Mouse (Mus musculus) liver, postnatal 0 days (tissue): ENCODE measurements around the gene Chrm1. TPM values are rescaled to one million over a fixed set of nuclear protein-coding genes. Genes with fewer than 3 reads are reported as not detected.

ENCODE experiments used
- ATAC-seq: fragments of 200-750 bp; cut with Nextera tagmentation; 2 replicates; pipeline ENCODE4 v1.8.0; 2017; ENCODE audit warnings: mild to moderate bottlenecking, moderate library complexity
- DNase-seq: peaks from one replicate; pipeline ENCODE4 v3.0.0-alpha.2; 2016
- H3K27ac ChIP-seq: fragments of 300-500 bp; sonication (generic); 2 replicates; pipeline ENCODE4 v1.5.1; 2014; ENCODE audit warnings: antibody characterized with exemption, moderate library complexity, mild to moderate bottlenecking, low read depth
- H3K27me3 ChIP-seq: fragments of 300-500 bp; sonication (generic); 2 replicates; pipeline ENCODE4 v1.6.1; 2014; ENCODE audit warnings: low read length, control low read depth, mixed read lengths; ENCODE audit not compliant: insufficient read depth
- H3K36me3 ChIP-seq: fragments of 300-500 bp; sonication (generic); replicated peaks from 2 replicates; pipeline ENCODE4 v1.6.1; 2014; ENCODE audit warnings: mild to moderate bottlenecking, control low read depth, low read length, moderate library complexity, mixed read lengths; ENCODE audit not compliant: insufficient read depth
- H3K4me1 ChIP-seq: fragments of 300-500 bp; sonication (generic); 2 replicates; pipeline ENCODE4 v1.6.1; 2014; ENCODE audit warnings: antibody characterized with exemption, mild to moderate bottlenecking, control low read depth; ENCODE audit not compliant: insufficient read depth
- H3K4me2 ChIP-seq: fragments of 300-500 bp; sonication (generic); 2 replicates; pipeline ENCODE4 v1.6.1; 2014; ENCODE audit warnings: low read depth, mild to moderate bottlenecking, low read length, moderate library complexity, mixed read lengths
- H3K4me3 ChIP-seq: fragments of 300-500 bp; sonication (generic); 2 replicates; pipeline ENCODE4 v1.5.1; 2014; ENCODE audit warnings: low read depth, low read length
- H3K9ac ChIP-seq: fragments of 300-500 bp; sonication (generic); replicated peaks from 2 replicates; pipeline ENCODE4 v1.6.1; 2014; ENCODE audit warnings: mild to moderate bottlenecking, moderate library complexity
- H3K9me3 ChIP-seq: fragments of 300-500 bp; sonication (generic); 2 replicates; pipeline ENCODE4 v1.6.1; 2016; ENCODE audit warnings: mild to moderate bottlenecking, control low read depth, low read length, mixed read lengths
- CTCF ChIP-seq: sonication (generic); IDR thresholded peaks from 2 replicates; pipeline ENCODE4 v1.5.1; 2016; ENCODE audit warnings: antibody characterized with exemption, low read depth
- EP300 ChIP-seq: IDR thresholded peaks from 2 replicates; pipeline ENCODE4 v1.6.1; 2016; ENCODE audit warnings: antibody characterized with exemption, low read depth, mild to moderate bottlenecking
- WGBS: fragments of 180-500 bp; shearing (Covaris S2); extraction: QIAGEN DNeasy Blood & Tissue Kit; methylation state at CpG from one replicate; pipeline ENCODE4 v1.1.7; 2014; ENCODE audit not compliant: insufficient replicate concordance; 5-methylcytosine and 5-hydroxymethylcytosine counted together
- polyA plus RNA-seq: library from polyadenylated mRNA; unstranded; fragments of >200 nt; fragmentation: Nextera tagmentation; extraction: Ambion mirVana; gene quantifications from 2 replicates; pipeline ENCODE4 v1.2.1, GENCODE M21; 2015

Chrm1 gene
- polyA plus RNA-seq, 1 experiment from 2014 or later: not detected

- ATAC-seq (no peak), DNase-seq (no peak)
- Histone ChIP-seq H3K4me3 (no peak overlapping the region), H3K4me2 (peak overlapping the region; percentile 7; the same call in 1 of the 2 replicates), H3K27ac (no peak overlapping the region), H3K4me1 (peaks cover 16% of the 10 kb centered on the region; the same call in 1 of the 2 replicates), H3K9me3 (no peaks in the 10 kb centered on the region), H3K27me3 (no peaks in the 10 kb centered on the region), H3K36me3 (peaks cover 56% of the 10 kb centered on the region), H3K9ac (no peak overlapping the region)
- no peak for TF ChIP-seq CTCF
- TF ChIP-seq EP300: no peak
- WGBS: 87% methylated on average over 8 of the region's 8 CpGs
These were observed 45.4 kb downstream of the Chrm1 start for GRCm38 (mm10) chr19:8708954-8709353.

- no peaks in the 10 kb centered on the region for H3K9me3 ChIP-seq
- DNase-seq (no peak), ATAC-seq (no peak)
- WGBS: 94% methylated on average over 2 of the region's 2 CpGs
- peak overlapping the region; percentile 8; the same call in 1 of the 2 replicates for H3K9ac ChIP-seq
- H3K4me2 ChIP-seq: peak overlapping the region; percentile 68
- H3K36me3 ChIP-seq: peaks cover 56% of the 10 kb centered on the region
- H3K27me3 ChIP-seq: no peaks in the 10 kb centered on the region
- H3K4me3 ChIP-seq: peak overlapping the region; percentile 88; the same call in 1 of the 2 replicates
- peaks cover 20% of the 10 kb centered on the region; the same call in 1 of the 2 replicates for H3K4me1 ChIP-seq
- no peak for TF ChIP-seq EP300
- no peak for TF ChIP-seq CTCF
- no peak overlapping the region for H3K27ac ChIP-seq
These were observed 46.5 kb downstream of the Chrm1 start for GRCm38 (mm10) chr19:8710057-8710456.

- no peaks in the 10 kb centered on the region for H3K27me3 ChIP-seq
- peak overlapping the region; percentile 91 for H3K9ac ChIP-seq
- WGBS: 73% methylated on average over 4 of the region's 4 CpGs
- H3K4me2 ChIP-seq: peak overlapping the region; percentile 68
- H3K4me1 ChIP-seq: peaks cover 29% of the 10 kb centered on the region
- DNase-seq (no peak), ATAC-seq (no peak)
- no peak for TF ChIP-seq CTCF
- no peaks in the 10 kb centered on the region for H3K9me3 ChIP-seq
- H3K27ac ChIP-seq: 0 out of 2 replicates have a peak overlapping the region, but pooled peaks have one; percentile 94
- H3K4me3 ChIP-seq: peak overlapping the region; percentile 88
- H3K36me3 ChIP-seq: peaks cover 54% of the 10 kb centered on the region
These were observed 47.9 kb downstream of the Chrm1 start for GRCm38 (mm10) chr19:8711506-8711905.

- Histone ChIP-seq H3K9me3 (no peaks in the 10 kb centered on the region), H3K4me1 (peaks cover 32% of the 10 kb centered on the region), H3K4me3 (peak overlapping the region; percentile 88), H3K27ac (peak overlapping the region; percentile 94), H3K9ac (peak overlapping the region; percentile 91), H3K36me3 (peaks cover 48% of the 10 kb centered on the region), H3K27me3 (no peaks in the 10 kb centered on the region), H3K4me2 (peak overlapping the region; percentile 68)
- DNase-seq: no peak
- 48% methylated on average over 10 of the region's 10 CpGs for WGBS
- ATAC-seq: no peak
- TF ChIP-seq EP300 (no peak), CTCF (no peak)
These were observed 48.6 kb downstream of the Chrm1 start for GRCm38 (mm10) chr19:8711949-8712869.

GRCm38 (mm10) chr19:8712870-8713305, 49.3 kb downstream of the Chrm1 start:
- Histone ChIP-seq H3K9ac (peak overlapping the region; percentile 91), H3K36me3 (peaks cover 43% of the 10 kb centered on the region), H3K4me3 (peak overlapping the region; percentile 88), H3K27me3 (no peaks in the 10 kb centered on the region), H3K4me1 (peaks cover 31% of the 10 kb centered on the region), H3K9me3 (no peaks in the 10 kb centered on the region), H3K4me2 (peak overlapping the region; percentile 68), H3K27ac (peak overlapping the region; percentile 94)
- 1% methylated on average over 13 of the region's 13 CpGs for WGBS
- TF ChIP-seq CTCF: no peak
- TF ChIP-seq EP300: peak; percentile 61
- DNase-seq (peak; percentile 79), ATAC-seq (peak; percentile 53)

GRCm38 (mm10) chr19:8713306-8713996, 49.9 kb downstream of the Chrm1 start:
- peak; percentile 96 for TF ChIP-seq CTCF
- TF ChIP-seq EP300: no peak
- Histone ChIP-seq H3K27ac (peak overlapping the region; percentile 94), H3K4me1 (peaks cover 31% of the 10 kb centered on the region), H3K4me2 (peak overlapping the region; percentile 68), H3K36me3 (peaks cover 37% of the 10 kb centered on the region), H3K4me3 (peak overlapping the region; percentile 88), H3K9me3 (no peaks in the 10 kb centered on the region), H3K27me3 (no peaks in the 10 kb centered on the region), H3K9ac (peak overlapping the region; percentile 91)
- WGBS: under 1% methylated on average over 47 of the region's 51 CpGs
- DNase-seq: peak; percentile 96
- peak; percentile 89 for ATAC-seq
